Mouse (Mus musculus) left cerebral cortex, postnatal 25 days (tissue): ENCODE results near the gene Olfr462. TPM values are rescaled to one million over a fixed set of nuclear protein-coding genes. Genes with fewer than 3 reads are reported as not detected.
"Not testable (repeated sequence)": the region's sequence is repeated elsewhere in the genome, so short reads cannot be mapped to it uniquely, and the experiment has no call there.

ENCODE experiments used
- DNase-seq, 2 experiments: peaks; one replicate each; pipeline ENCODE4 v3.0.0; 2022; ENCODE audit warnings: low spot score in 2 of 2, mixed read lengths in 1 of 2
- intact Hi-C: fragments of 180-260 bp; cut with DNase I; formaldehyde crosslinking; loops from one replicate; pipeline ENCODE4 v1.15.1; 2025
- total RNA-seq, 2 experiments: library from RNA; stranded (reverse); gene quantifications; 2 replicates each; pipeline ENCODE4 v1.2.3; 2021

Olfr462 gene
- not detected for total RNA-seq

DNA sequence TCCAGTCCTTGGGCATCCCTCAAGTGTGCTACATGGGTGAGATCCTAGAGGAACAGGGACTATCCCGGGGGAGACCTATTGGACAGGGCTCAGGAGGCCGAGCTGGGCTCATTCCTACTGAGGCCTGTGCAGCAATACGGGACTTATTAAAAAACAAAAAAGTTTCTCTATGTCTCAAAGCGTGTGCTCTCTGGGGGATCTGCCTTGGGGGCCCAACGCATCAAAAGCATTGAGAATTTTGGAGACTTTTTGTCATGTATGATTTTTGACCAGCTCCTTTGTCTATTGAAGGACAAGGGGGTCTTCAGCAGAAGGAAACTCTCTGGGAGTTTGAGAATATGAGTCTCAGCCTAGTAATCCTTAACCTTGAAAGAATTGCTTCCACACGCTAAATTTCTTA is at the start of gene Olfr462:
Olfr462 (minus strand) TSS at position 101 of the 400 bp plus-strand sequence.
- DNase-seq = no peak
- intact Hi-C loops = no loop called here

DNA sequence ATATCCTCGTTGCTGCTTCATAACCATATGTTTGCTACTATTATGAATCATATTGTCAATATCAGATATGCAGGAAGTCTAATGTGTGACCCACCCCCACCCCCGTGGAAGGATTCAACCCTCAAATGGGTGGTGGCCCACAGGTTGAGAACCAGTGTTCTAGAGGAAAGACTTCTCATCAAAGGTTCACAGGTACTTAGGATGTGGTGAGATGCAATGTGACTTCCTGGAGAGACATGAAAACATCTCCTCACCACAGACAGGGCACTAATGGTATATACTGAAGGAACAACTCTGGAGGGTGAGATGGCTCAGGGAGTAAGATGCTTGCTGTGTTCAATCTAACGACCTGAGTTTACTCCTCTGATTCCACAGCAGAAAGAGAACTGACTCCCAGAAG is 43.4 kb upstream of the Olfr462 start:
- DNase-seq = no peak
- intact Hi-C loops = no loop called here

DNA sequence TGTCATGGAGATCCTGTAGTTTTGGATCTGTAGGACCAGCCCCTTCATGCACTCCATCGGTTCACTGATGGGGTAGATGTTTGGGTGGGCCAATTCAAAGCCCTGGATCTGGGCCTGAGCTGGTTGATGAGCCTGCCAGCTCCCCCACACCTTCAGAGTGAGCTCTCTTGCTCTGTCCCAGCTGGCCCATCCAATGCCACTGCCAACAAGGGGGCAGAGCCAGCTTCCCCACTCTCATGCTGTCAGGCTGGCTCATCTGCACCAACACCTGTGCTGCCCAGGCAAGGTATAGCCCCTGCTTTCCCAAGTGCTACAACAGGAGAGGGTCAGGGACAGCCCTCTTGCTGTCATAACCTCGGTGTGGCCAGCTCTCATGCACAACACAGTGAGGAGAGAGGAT is 41.7 kb upstream of the Olfr462 start:
- DNase-seq = no peak
- intact Hi-C loops = no loop called here

DNA sequence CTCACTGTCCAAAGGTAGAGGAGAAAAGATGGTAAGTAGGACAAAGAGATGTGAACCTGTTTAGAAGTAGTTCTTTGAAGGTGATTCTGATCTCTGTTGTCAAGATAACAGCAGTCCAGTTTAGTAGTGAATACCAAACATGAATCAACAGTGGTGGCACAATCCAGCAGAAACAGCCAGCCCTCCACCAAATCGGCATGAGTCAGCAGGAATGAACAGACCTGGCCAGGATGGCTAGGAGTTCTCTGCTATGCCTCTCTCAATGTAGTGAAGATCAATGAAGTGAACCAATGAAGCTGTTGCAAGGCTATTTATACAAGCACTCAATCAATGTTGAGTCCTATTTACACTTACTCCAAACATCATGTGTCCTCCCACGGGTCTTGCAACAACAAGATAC is 38.3 kb upstream of the Olfr462 start:
- intact Hi-C loops = no loop called here

DNA sequence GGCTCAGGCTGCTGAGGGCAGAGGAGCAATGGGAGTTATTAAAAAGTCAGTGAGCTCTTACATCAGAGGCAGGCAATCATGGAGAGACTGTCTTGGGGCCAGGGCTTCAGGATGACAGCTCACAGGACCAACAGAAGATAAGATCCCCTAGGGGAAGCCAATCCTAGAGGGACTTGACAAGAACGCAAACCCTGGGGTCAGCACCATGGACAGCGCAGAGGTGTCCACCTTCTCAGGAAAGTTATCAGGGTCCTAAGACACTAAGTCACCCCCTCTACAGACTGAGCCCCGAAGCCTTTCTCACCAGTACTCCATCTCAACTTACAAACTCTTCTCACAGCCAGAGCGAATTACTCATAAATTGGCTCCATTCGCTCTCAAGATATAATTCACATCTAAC is 28.9 kb upstream of the Olfr462 start, which contains the start of gene Olfr464:
Olfr464 (minus strand) TSS at position 2 of the 400 bp plus-strand sequence.
- DNase-seq = peak in 1 of 2 experiments; percentile 6
- intact Hi-C loops = no loop called here

More for the DNA sequence above, 38.3 kb upstream of the Olfr462 start:
- DNase-seq = no peak

DNA sequence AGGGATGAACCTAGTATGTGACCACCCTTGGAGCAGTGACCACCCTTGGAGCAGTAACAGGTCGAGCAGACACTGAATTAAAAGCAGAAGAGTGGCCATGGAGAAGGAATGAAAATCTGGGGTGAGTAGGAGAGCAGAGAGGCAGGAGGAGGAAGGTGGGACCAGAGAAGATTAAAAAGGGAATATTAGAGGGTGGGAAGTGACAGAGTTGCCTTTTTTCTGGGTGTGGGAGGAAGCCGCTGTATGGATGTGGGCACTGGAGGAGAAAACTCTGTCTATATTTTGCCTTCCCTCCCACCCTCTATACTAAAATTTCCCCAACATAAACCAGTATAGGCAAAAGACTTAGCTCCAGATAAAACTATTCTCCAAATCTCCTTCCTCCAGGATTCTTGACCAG is 28.2 kb upstream of the Olfr462 start:
- peak; percentile 26 to 89 for DNase-seq

DNA sequence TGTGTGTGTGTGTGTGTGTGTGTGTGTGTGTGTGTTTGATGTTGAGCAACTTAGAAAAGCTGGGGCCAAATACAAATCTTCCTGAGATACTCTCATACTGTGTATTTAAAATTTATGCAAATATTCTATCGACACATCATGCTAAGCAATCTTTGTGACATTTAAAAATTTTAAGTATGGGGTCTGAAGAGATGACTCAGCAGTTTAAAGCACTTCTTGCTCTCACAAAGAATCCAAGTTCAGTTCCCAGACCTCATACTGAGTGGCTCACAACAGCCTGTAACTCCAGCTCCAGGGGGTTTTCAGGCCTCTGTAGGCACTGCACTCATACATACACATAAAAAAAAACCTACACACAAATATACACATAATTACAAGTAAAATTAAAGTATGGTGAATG is 23.9 kb upstream of the Olfr462 start:
- no peak for DNase-seq
- intact Hi-C loops = no loop called here

More for the DNA sequence above, 28.2 kb upstream of the Olfr462 start:
- intact Hi-C loops = no loop called here

DNA sequence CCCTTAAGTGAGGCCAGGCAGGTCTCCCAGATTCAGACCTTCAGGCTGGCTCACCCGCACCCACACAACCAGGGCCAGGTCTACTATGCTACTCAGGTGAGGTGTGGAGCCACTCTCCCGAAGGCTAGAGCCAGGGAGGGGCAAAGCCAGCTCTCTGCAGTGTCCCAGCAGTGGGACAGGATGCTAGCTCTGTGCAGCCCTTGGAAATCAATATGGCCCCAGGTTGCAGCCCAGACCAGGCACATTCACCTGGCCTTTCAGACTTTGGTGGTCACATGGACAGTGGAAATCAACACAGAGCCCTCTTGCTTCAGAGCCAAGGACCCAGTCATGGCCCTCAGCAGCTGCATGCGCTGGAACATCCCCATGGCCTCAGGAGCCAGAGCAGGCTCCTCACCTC is 12.3 kb upstream of the Olfr462 start:
- intact Hi-C loops = no loop called here
- DNase-seq = no peak

DNA sequence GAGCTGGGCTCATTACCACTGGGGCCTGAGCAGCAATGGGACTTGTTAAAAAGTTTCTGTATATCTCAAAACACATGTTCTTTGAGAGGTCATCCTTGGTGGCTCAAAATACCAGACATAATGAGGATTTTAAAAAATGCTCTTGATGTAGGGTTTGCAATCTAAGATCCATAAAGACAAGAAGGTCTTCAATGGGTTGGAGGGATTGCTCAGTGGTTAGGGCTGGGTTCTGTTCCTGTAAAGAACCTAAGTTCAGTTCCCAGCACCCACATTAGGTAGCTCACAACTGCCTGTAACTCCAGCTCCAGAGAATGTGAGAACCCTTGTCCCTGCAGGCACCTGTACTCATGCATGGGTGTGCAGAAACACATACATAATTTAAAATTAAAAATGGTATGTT is 5.2 kb upstream of the Olfr462 start, which contains the start of gene Olfr463:
Olfr463 (minus strand) TSS at position 101 of the 400 bp plus-strand sequence.
- intact Hi-C loops = no loop called here
- no peak for DNase-seq

DNA sequence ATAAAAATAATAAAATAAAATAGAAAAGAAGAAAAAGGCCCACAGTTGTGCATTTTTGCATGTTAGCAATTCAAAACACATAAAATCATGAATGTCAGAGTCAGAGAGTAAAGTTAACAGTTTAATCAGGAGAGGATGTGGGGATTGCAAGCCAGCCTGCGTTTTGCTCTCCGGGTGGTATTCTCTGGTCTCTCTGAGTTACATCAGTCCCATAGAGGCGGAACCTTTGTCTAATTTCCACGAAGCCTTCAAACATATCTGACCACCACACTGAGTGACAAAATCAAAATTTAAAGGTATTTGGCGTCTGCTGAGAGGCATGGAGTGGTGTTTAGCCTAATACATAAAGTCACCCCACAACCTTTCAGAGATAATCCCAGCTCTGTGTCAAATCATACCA is 7.2 kb downstream of the Olfr462 start:
- intact Hi-C loops = no loop called here
- DNase-seq = no peak

DNA sequence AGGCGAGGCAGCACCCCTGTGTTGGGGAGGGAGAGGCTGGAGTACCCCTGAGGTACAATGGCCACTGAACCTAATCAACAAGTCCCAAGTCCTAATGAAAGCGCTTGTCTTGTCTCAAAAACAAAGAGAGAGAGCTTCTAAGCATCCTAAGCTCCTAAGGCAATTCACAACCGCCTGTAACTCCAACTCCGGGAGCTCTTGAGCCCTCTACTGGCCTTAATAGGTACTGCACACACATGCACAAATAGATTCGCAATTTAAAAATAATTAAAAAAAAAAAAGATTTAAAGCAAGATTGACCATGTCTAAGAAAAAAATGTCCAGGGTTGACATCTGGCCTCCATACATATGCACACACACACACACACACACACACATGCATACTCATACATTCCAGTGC is 8.6 kb downstream of the Olfr462 start:
- DNase-seq = no peak
- intact Hi-C loops = no loop called here

DNA sequence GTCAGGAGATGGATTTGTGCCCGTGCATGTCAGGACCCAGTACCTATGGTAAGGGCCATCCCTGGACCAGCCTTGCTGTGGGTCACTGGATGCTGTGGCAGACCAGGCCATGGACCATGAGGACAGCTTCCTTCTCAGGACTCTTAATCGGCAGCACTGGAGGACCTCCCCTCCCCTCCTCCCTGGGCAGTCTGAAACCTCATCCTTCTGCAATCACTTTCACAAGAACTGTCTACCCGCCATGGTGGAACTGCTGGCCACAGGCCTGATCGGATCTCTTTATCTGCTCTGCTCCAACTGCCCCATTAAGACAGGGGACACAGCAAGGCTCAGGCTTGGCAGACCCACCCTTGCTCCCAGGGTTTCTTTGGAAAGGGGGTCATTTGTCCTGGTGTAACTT is 10.4 kb downstream of the Olfr462 start:
- intact Hi-C loops = no loop called here
- DNase-seq = no peak

DNA sequence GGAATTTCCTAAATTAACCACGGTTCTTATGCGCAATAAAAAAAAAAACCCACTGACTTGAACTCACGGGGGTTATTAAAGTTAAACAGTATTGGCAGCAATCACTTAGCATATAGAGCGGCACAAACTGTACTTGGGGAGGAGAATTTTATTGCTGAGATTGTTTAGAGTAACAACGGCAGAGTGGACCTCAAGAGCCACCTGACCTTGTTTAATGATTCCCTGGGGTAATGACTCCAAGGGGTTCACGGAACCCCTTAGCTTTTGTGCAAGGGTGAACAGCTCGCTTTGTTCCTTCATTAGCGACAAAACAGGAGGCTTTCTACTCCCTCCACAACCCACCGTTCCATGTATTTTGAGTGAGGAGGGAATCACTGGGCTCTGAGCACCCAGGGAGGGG is 12.2 kb downstream of the Olfr462 start:
- intact Hi-C loops = no loop called here
- DNase-seq = no peak

DNA sequence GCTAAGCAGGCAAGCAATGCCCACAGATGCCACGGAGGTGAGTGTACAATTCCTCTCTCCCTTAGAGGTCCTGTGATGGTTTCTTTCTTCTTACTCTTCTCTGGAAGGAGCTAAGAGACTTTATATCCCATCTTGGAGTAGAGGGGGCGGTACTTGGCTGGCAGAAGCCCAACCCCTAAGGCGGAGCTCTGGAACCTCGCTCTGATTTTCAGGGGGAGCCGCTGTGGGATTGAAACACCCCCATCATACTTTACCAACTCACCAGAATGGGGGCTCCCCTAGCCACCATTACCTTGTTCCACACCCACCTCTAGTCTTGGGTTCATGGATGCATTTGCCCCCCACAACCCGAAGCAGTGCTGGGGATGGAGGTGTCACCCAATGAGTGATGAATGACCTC is 16.6 kb downstream of the Olfr462 start, which contains the start of gene Epx:
Epx (minus strand) TSS at position 101 of the 400 bp plus-strand sequence.
- no peak for DNase-seq
- intact Hi-C loops = no loop called here

DNA sequence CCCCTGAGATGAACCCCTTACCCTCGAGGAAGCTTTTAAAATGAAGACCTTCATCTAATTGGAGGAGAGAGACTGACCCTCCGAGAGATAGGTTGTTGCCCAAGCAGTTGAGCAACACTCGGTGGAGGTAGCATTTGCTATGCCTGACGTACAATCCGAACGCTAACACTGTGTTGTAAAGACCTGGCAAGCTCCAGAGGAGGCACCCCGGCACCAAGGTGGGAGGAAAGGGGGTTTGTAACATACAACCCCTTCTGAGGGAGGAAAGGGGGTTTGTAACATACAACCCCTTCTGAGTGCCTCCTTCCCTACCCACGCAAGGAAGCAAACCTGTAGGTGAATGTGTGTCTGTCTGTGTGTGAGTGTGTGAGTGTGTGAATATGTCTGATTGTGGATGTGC is 20.3 kb downstream of the Olfr462 start:
- intact Hi-C loops = loop anchor here (5.0 kb wide), 1 partner anchor 86 kb away; no protein-coding TSS in a partner anchor
- no peak for DNase-seq

DNA sequence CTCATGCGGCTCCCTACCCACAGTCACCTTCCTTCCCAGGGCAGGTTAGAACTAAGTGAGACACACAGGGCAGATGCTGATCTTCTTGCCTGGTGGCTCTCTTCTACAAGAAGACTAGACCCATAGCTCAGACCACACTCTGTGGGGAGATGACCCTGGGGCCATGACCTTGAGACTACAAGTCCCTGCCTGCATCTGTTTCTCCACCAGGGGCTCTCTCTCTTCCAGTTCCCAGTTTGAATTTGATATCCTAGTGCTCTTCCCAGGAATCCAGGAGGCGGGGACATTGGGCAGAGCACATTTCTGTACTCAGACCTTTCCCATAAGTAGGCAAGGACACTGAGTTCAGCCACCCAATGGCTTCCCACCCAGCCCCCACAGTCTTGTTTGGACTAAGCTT is 22.0 kb downstream of the Olfr462 start:
- intact Hi-C loops = loop anchor here (5.0 kb wide), 1 partner anchor 87 kb away; no protein-coding TSS in a partner anchor
- DNase-seq = no peak

DNA sequence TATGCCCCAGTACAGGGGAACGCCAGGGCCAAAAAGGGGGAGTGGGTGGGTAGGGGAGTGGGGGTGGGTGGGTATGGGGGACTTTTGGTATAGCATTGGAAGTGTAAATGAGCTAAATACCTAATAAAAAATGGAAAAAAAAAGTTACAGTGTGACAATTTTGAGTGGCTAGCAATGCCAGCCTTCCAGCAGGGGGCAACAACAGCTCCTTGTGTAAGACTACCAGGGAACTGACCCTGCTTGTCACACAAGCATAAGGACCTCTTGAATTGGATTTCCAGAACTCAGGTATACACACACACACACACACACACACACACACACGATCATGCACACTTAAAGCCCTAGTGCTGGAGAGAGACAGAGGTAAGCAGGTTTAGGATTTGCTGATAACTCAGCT is 25.2 kb downstream of the Olfr462 start:
- peak in 1 of 2 experiments; percentile 10 for DNase-seq
- intact Hi-C loops = not testable (repeated sequence)

DNA sequence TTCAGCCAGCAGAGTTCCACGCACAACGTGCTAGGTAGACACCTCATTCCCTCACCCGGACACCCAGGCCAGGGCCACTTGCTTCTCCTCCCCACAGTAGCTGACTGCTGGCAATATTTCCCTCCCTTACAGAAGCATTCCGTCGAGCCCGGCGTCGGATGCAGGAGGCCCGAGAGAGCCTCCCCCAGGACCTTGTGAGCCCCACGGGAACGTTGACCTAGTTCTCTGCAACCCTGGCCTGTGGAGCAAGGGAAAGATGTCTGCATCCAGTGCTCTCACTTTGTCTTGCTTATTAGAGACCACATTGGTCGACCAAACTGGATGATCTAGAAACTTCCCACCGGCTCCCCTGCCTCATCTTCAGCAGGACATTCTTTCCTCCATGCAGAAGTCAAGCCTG is 29.3 kb downstream of the Olfr462 start:
- intact Hi-C loops = loop anchor here (5.0 kb wide), 1 partner anchor 89 kb away; no protein-coding TSS in a partner anchor
- no peak for DNase-seq

DNA sequence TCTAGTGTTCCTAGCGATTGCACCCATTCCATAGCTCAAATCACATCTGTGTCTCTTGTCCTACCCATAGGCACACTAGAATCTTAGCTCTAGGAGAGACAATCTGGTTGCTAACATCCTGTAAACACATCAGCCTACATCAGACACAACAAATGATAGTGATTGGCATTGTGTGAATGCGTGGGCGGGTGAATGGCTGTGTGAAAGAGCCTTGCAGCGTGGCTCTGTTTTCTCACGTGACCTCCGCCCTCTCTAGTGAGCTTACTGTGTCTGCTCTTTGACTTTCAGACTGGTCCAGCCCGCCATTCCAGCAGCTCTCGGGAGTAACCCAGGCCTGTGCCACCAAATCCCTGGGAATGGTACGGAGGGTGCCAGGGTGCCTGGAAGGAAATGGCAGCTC is 31.6 kb downstream of the Olfr462 start:
- no peak for DNase-seq
- intact Hi-C loops = loop anchor here (5.0 kb wide), 1 partner anchor 92 kb away; no protein-coding TSS in a partner anchor

DNA sequence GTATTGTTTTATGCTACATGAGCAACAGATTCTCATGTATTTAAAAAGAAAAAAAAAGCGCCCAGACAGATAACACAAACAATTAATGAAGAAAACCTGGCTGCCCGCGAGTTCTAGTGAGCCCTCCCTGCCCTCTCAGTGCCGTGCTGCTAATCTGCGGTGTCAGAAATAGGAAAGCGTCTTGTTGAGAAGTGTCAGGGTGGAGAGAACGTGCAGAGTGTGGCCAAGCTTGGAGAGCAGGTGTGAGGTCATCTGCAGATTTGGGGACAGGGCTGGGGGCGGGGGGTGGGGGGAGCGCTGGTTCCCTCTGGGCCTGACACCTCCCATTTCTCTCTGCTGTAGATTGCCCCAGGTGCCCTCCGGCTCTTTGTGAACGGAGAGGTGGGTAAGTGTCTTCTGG is 32.8 kb downstream of the Olfr462 start:
- no peak for DNase-seq
- intact Hi-C loops = no loop called here

DNA sequence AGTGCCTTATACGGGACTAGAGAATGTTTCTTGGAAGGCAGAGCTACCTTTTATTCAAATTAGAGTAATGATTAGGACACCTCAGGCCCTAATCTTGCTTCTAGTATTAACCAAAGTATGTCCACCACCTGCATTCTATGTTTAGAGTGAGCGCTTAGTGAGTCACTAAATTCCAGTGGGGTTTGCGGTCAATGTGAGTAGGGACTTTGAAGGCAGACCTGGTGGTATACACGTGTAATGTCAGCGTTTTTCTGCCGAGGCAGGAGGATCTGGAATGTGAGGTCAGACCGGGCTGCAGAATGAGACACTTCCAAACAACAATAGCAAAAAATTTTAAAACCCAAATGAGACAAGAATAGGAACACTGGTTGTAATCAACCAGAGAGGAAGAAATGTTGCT is 37.5 kb downstream of the Olfr462 start:
- intact Hi-C loops = no loop called here
- DNase-seq = no peak

DNA sequence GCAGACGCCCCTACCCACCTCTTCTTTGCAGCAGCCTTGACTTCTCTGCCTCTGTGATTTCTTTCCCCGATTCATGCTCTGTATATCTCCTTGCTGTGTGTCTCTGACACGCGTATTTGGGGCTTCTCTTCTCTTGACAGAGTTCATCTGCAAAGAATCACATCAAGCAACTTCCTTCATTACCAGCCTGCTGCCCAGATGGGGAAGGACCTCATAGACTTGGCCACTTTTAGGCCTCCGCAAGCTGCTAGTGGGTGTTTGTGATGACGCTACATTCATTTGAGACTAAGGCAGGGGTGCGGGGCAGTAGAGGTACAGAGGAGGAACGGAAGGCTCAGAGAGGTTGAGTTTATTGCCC is 38.5 kb downstream of the Olfr462 start:
- intact Hi-C loops = no loop called here
- peak; percentile 42 to 52 for DNase-seq
